Mouse (Mus musculus): ENCODE measurements at regions not wholly inside any gene's neighbourhood (a gene's known extent, or its start where the extent isn't known, plus 50 kb on each side); places are given as distances from the start of the nearest gene placed in this dataset.

DNA sequence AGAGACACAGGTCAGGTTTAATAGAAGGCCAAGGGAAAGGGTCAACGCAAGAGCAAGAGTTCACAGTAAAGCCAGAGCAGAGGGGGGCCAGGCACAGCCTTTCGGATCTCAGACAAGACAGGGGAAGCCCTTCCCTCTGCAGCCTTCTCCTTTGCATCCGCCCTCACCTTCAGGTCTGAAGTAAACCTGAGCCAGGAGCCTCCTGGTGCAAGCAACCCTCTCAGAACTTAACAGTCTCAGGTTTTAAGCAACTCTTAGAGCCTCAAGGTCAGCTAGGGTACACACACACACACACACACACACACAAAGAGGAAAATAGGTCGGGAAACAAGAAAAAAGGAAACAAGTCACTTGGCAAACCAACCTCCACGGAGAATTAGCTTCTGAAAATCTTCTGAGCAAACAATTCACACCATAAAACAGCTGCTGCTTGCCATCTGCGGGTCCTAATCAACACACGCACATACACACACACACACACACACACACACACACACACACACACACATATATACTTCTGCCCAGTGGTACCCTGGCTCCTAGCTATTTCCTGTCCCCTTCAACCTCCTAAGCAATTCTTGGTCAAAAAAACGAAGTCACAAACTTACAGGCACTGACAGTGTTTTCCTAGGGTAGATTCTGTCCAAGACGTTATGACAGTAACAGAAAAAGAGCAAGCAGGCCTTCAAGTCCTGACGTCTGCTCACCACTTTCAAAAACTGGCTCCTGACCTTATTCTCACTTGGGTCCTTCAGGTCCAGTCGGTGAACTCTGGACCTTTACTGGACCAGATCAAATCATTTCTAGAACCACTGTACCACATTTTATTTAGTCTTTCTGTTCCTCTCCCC lies 196.4 kb downstream of the Sox4 start:
- in situ Hi-C loops (cut with MboI, MseI), result loop anchor here in 1 of 2 experiments (10.0 kb wide), 1 partner anchor 188 kb away; no protein-coding TSS in a partner anchor

DNA sequence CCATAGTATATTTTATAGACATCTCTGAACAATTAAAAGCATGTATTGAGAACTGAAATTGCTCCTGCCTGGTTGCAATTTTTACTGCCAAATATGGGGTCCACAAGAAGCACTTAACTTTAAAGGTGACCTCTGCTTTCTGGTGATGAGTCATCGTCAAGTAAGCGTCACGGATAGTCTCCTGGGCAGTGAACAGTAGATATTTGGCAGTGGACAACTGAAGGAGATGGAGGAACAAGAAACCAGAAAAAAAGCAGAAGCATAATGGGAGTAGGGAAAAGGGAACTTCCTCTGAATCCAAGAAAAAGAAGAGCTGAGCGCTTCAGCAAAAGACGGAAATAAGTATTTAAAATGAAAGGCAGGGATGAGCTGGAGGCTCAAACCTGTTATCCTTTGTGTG lies 199.3 kb downstream of the Sox4 start:
- in situ Hi-C loops (cut with MboI, MseI), result loop anchor here in 1 of 2 experiments (10.0 kb wide), 1 partner anchor 191 kb away; no protein-coding TSS in a partner anchor

DNA sequence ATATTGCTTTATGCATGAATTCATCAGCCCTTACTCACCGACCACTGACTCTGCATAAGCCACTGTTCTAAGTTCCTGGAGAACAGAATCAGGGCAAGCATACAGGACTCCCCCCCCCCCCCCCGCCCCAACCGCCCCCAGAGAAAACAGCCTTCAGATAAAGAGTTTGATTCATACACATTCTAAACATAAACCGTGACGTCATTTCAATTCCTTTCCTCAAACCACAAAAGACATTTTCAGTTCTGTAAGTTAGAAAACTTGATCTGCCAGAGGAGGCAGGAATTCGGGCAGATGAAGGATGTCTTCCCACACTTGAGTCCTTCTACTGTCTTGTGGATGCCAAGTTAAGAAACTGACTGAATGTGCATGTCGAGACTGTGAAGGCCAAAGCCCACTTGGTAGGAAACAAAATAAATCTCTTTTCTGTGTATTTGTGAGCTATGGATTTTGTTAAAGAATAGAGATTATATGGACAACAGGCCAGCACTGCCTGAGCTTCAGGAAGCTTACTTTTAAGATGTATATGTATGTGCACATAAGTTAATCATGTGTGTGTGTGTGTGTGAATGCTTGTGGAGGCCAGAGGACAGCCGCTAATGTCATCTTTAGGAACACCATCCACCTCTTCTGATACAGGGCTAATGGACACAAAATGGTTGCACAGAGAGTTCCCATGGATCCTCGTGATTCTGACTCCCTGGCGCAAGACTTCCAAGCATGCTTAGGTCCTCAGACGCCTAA lies 202.4 kb downstream of the Sox4 start:
- in situ Hi-C loops (cut with MboI, MseI), result loop anchor here in 1 of 2 experiments (10.0 kb wide), 1 partner anchor 194 kb away; no protein-coding TSS in a partner anchor

DNA sequence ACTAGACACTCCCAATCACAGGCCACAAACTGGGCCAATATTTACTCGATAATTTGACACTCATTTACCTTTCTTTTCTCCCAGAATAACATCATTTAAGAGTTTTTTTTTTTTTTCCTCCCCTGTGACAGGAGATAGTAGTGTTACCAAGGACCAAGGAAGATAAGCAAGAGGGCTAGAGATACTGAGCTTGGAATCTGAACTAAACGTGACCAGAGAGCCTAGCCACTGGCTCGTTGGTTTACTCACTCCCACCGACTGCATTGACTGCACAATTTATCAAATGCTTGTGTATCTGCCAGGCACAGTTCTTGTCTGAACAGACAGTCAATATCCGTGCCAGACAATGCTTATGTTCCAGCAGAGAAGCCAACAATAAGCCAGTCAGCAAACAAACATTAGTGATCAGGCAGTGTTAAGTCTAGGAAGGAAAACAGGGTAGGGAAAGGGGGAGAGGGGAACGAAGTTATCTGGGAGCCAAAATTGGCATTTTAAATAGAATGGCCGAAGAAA lies 213.3 kb downstream of the Sox4 start:
- in situ Hi-C loops (cut with MboI, MseI), result no loop called here

DNA sequence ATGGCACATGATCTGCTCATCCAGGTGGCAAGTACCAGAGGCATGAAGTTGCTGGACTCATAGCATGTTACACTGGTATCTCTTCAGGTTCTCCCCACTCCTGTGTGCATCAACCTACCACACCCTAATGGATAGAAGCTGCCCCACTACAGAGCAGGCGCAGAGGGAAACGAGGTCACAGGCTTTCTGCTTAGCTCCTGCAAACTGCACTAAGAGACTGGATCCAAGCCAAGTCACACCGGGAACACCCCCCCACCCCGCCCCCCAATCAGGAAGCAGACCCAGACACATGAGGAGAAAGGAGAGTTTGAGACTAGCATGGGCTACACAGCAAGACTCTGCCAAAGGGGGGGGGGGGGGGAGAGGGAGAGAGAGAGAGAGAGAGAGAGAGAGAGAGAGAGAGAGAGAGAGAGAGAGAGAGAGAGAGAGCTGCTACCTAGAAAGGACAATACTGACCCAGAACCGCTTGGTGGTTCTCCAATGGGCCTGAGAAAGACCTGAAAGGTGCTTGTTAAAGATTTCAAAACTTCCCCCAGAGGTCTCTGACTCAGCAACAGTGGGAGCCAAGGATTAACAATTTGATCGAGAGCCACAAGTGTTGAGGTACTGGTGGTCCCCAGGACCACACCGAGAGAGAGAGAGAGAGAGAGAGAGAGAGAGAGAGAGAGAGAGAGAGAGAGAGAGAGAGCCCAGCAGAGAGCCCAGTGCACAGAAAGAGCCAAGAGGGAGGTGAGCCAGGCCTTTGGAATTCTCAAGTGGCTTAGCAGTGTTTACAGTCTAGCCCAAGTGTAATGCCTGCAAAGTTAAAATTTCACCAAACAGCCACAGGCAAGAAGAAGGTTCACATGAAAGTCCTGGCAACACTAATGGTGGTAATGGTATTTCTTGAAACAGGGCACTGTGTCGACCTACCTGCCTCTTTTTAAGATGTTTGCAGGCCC lies 215.1 kb downstream of the Sox4 start:
- in situ Hi-C loops (cut with MboI, MseI), result no loop called here

DNA sequence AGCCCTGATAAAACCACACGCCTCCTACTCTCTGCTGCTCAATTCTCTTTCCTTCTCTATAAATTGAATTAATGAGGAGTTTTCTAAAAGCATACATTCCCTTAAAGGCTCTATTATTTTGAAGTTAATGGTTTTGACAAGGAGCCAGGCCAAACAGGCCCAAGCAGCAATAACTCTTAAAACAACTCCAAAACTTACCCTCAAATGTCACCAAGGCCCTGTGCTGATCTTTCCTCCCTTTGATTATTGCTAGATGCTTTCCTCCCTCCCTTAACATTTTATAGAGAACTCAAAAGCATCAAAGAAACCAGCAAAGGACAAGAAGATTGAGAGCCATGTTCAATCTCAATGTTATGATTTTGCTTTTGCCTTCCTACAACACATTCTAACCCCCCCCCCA lies 221.0 kb downstream of the Sox4 start:
- in situ Hi-C loops (cut with MboI, MseI), result no loop called here

DNA sequence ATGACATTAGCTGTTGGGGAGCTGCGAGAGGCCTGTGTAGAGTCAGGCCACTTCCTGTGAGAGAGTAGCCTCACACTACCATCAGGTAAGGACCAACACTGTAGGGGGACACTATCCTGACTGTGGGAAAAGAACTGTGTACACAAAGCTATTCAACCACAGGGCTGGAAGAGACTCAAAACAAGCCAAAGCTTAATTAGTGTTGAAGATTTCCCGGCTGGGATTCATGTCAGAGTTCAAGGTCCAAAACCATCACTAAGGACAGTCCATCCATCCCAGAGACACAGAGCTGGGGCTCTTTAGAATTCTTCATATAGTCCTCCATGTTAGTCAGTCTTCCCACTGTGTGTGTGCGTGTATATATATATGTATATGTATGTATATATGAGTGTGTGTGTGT lies 221.5 kb downstream of the Sox4 start:
- in situ Hi-C loops (cut with MboI, MseI), result no loop called here

DNA sequence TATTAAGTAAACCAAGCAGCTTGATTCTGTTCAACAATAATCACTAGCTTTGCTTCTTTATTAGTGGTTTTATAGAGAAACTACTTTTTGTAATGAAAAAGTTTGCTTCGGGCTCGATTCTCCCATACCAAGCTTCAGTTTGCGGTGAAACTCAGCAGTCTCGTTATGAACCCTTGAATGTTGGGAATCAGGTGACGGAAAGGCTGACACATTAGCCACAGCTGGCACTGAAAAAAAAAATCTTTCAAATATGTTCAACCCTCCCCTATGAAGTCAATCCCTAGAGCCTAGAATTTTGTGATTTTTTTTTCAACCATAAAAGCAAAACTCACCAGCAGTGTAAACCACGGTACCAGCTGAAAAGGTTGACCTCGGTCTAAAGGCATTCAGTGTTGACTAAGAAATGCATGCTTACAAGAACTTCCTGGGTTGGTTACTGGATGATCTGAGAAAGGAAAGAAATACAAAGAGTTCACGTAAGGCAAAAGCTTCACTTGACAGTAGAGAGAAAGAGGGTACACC lies 223.4 kb downstream of the Sox4 start:
- in situ Hi-C loops (cut with MboI, MseI), result no loop called here

DNA sequence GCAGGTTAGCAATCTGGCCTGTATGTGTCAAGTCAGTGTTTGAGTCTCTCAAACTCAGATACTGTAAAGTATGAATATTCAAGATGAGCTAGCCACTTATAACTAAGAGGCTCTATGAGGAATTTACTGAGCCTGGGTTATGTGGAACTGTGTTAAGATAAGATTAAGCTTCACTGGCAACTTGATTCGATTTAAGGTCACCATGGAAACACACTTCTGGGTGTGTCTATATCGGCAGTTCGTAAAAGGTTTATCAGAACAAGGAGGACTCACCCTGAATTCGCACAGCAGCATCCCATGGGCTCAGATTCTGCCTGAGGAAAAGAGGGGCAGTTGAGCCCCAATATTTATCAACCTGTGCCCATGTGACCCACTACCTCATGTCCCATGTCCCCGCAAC lies 224.7 kb downstream of the Sox4 start:
- in situ Hi-C loops (cut with MboI, MseI), result no loop called here

DNA sequence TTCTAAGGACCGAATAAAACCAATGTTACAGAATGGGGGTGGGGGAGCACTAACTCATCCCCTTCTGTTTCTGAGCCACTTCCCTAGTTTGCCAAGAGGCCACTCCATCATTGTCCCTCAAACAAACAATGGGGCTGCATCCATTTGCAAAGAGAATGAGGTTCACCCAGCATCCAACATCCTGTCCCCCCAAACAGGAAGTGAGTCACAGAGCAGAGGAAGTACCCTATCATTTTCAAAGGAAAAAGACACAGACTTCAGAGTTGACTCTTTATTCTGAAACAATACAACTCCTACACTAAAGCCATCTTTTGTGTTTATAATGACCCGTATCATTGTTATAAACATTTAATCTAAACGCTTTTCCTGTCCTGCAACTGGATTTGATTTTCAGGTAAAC lies 229.2 kb downstream of the Sox4 start:
- in situ Hi-C loops (cut with MboI, MseI), result no loop called here

DNA sequence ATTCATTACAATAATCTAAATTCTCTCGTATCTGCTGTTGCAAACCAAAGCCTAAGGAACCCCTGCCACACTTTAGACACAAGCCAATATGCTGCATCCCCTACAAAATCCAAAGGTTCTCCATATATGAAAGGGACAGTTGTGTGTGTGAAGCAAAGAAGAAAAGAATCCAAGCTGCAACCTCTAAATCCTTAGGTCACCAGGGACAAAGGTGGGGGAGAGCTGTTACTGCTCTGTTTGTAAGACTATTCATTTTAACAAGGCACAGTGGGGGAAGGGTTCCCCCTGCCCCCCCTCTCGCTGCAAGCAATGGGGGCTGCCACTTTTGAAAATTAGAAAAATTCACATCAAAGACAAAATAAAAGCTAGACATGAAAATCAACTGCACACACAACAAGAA lies 231.4 kb downstream of the Sox4 start:
- in situ Hi-C loops (cut with MboI, MseI), result no loop called here

DNA sequence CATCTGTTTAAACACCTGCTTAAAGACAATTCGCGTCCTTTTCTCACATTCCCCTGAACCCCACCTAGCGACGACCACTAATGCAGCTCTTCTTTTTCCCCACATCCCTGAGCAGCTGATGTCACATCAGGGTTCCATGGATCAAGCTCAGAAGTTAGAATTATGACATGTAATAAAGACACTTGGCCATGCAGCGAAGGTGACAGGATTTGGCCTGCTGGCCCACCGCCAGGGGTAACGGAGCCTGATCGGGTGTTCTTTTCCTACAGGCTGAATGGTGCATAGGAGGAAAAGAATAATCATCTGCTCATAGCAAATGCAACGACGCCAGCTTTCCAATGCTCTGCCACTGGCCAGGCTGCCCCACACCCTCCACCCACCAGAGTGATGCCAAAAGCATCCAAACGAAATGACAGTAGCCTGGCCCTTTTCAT lies 231.9 kb downstream of the Sox4 start:
- in situ Hi-C loops (cut with MboI, MseI), result no loop called here

DNA sequence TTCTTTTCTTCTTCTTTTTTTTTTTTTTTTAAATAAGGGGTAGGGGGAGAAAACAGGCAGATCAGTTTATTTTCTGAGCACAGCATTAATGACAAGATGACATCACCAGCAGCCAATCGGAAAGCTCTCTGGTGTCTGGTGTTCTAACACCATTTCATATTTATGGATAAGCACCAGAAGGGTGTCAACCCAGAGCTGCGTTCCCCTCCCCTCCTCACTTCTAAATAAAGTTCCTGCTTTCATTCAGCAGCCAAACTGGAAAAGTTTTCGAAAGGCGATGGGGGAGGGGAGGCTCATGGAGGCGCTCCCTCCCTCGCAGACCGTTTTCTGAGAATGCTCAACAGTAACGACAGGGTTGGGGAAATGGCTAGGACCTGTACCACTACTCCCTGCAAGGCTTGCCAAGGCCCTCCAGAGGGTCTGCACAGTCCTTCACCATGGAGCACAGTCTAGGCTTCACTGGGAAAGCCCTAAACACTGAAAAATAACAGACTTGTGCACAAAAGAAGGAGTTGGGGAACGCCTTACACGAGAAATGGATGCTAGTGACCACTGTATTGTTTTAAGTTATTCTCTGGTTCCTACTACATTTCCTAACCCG lies 232.8 kb downstream of the Sox4 start:
- in situ Hi-C loops (cut with MboI, MseI), result no loop called here

DNA sequence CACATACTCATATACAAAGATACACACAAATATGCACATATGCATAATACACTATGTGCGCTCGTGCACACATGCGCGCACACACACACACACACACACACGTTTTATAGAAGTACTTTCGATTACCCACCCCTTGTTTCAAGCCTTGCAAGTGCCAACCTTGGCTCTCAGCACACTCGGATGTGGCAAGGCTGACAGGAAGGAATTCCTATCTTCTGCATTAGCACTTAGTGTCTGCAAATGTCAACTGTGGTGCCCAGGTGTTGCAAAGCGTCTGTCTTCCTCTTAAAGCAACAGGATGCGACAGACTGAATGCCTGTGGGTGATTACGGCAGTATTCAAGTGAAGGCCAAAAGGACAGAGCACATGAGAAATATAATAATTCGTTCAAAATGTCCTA lies 233.3 kb downstream of the Sox4 start:
- in situ Hi-C loops (cut with MboI, MseI), result no loop called here

DNA sequence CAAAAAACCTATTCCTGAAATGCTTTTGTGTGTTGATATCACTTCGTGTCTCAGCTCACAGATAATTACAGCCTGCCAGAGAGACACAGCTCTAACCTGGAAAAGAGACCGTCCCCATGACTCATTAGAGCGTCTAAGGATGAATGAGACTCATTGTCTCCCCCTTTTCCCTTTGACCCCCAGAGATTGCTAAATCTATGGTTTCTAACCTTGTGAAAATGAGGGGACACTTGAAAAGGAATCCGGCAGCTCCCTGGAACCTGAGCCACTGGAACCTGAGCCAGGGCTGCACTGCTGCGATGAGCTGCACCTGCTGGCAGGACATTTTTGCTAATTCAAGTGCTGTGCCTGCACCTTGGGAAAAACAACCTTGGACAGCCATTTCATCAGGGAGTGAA lies 234.6 kb downstream of the Sox4 start:
- in situ Hi-C loops (cut with MboI, MseI), result no loop called here

DNA sequence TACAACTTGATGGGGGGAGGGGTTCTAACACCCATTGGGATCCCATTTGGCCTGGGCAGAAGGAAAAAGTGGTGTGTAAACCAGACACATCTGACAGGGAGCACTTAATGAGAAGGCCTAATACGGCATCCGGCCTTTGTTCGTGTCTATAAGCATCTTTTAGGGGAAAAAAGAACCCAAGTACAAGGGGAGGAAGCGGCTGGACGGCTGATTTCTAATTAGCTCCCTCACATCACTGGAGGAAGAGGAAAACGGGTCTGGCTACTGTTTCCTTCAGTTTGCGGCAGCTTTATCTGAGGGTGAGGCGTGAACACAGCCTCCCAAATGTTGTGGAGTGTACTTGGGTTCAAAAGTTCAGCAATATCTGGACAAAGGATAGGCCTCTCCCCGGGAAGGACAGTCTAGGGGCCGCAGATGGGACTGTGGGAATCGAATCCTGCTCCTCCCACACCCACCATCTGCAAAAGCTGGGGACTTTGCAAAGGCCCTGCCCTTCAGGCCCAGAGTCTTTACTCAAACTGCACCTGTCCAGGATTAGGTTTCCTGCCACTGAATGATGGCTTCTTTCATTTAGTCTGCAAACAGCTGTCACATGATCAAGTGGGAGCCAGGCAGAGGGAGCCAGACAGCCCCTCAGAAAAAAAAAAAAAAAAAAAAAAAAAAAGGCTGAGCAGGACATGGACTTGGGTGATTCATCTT lies 235.2 kb downstream of the Sox4 start:
- in situ Hi-C loops (cut with MboI, MseI), result no loop called here

DNA sequence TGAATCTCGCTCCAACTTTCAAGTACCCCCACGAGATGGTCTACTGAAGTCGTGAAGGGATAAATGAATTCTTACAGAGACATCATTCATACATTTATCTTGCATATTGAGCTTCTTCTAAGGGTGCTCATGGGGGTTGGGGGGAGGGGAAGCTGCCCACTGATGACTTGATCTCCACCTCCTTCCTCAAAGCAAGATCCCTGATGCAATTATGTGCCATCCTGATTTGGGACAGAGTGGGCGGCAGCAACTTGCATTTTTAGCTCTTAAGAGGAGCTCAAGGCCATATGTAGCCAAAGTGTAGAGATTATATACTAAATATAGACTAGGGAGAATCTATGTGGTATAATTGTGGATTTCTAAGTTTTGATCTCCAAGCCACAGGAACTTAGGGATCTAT lies 236.1 kb downstream of the Sox4 start:
- in situ Hi-C loops (cut with MboI, MseI), result no loop called here

DNA sequence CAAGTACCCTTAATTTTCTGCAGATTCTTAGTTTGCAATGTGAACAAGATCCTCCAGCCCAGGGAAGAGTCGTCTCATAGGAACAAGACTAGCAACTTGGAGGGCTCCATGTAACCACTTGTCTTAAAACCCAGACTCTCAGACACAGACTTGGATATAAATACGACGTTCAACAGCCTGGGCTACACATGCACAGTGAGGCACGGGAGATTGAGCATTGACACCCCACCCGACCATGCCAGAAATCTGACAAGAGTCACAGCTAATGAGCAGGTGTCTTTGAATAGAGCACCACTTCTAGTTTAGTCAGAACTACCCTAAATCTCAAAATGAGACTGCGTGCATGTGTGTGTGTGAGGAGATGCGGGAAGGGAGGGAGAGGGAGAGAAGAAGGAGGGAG lies 243.5 kb downstream of the Sox4 start:
- in situ Hi-C loops (cut with MboI, MseI), result no loop called here

DNA sequence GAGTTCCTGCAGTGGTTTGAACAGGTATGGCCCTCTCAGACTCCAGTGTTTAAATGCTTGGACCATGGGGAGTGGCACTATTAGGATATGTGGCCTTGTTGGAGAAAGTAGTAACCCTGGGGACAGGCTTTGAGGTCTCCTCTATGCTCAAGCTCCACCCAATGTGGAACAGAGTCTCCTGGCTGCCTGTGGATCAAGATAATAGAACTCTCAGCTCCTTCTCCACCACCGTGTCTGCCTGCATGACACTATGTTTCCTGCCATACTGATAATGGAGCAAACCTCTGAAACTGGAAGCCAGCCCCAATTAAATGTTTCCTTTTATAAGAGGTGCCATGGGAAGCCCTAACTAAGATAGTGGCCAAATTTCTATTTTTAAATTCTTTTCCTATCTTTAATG lies 252.2 kb downstream of the Sox4 start:
- in situ Hi-C loops (cut with MboI, MseI), result no loop called here

DNA sequence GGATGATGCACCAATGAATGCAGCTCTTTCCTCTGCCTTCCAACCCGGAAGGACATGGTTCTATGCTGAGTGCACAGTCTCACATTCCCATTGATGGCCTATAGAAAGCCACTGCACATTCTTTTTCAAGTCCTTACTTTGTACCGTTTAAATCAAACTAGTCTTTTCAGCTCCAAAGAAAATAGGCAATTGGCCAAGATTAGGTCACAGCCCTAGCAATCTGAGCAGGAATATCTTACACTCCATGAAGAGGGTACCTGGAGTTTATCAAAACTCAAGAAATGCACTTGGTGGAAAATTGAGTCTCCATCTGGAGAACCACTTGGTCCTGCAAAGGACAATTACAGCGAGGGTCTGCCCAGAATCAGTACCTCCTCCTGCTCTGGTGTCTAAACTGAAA lies 253.4 kb downstream of the Sox4 start:
- in situ Hi-C loops (cut with MboI, MseI), result no loop called here

All from T-helper 17 cell (primary cell).